Mouse (Mus musculus) frontal cortex, postnatal 25 days (tissue): ENCODE results near the gene Ap2b1.
"Not testable (repeated sequence)": the region's sequence is repeated elsewhere in the genome, so short reads cannot be mapped to it uniquely, and the experiment has no call there.

Experiments
- DNase-seq, 2 experiments: peaks; one replicate each; pipeline ENCODE4 v3.0.0; 2022; ENCODE audit warnings: low spot score in 2 of 2

Ap2b1 gene

GRCm38 (mm10) chr11:83298225-83299195 lies at the start of gene Ap2b1:
Gene Ap2b1 (plus strand): TSS chr11:83299024.
- peak; percentile 86 to 90 for DNase-seq

GRCm38 (mm10) chr11:83257211-83257610 lies 41.6 kb upstream of the Ap2b1 start:
- not testable (repeated sequence) for DNase-seq

GRCm38 (mm10) chr11:83262673-83263072 lies 36.2 kb upstream of the Ap2b1 start:
- DNase-seq, result no peak

GRCm38 (mm10) chr11:83263146-83263545 lies 35.7 kb upstream of the Ap2b1 start:
- no peak for DNase-seq

GRCm38 (mm10) chr11:83270842-83271150 lies 28.0 kb upstream of the Ap2b1 start:
- DNase-seq, result no peak

- peak; percentile 60 to 67 for DNase-seq
Observed at GRCm38 (mm10) chr11:83271151-83271950, 27.5 kb upstream of the Ap2b1 start.

GRCm38 (mm10) chr11:83271951-83272843 lies 26.6 kb upstream of the Ap2b1 start:
- DNase-seq, result no peak

- no peak for DNase-seq
Observed at GRCm38 (mm10) chr11:83276251-83276650, 22.6 kb upstream of the Ap2b1 start.

- no peak for DNase-seq
Observed at GRCm38 (mm10) chr11:83279024-83279423, 19.8 kb upstream of the Ap2b1 start.

GRCm38 (mm10) chr11:83279691-83280090 lies 19.1 kb upstream of the Ap2b1 start:
- no peak for DNase-seq

- DNase-seq, result no peak
Observed at GRCm38 (mm10) chr11:83282084-83282483, 16.7 kb upstream of the Ap2b1 start.

- no peak for DNase-seq
Observed at GRCm38 (mm10) chr11:83285627-83286026, 13.2 kb upstream of the Ap2b1 start.

- DNase-seq, result no peak
Observed at GRCm38 (mm10) chr11:83286566-83286965, 12.3 kb upstream of the Ap2b1 start, which contains the start of gene Slfn14. Gene Slfn14 (minus strand): TSS chr11:83286726.

GRCm38 (mm10) chr11:83289036-83289435 lies 9.8 kb upstream of the Ap2b1 start:
- DNase-seq, result no peak

GRCm38 (mm10) chr11:83289633-83290032 lies 9.2 kb upstream of the Ap2b1 start:
- DNase-seq, result no peak

- peak; percentile 81 to 86 for DNase-seq
Observed at GRCm38 (mm10) chr11:83291375-83292250, 7.2 kb upstream of the Ap2b1 start.

GRCm38 (mm10) chr11:83292251-83292587 lies 6.6 kb upstream of the Ap2b1 start:
- no peak for DNase-seq

- no peak for DNase-seq
Observed at GRCm38 (mm10) chr11:83293182-83293581, 5.6 kb upstream of the Ap2b1 start.

- DNase-seq, result no peak
Observed at GRCm38 (mm10) chr11:83294133-83294532, 4.7 kb upstream of the Ap2b1 start.

- DNase-seq, result no peak
Observed at GRCm38 (mm10) chr11:83297816-83298215, 1.0 kb upstream of the Ap2b1 start.

GRCm38 (mm10) chr11:83299724-83300123 lies 900 bp downstream of the Ap2b1 start:
- no peak for DNase-seq
